Mouse (Mus musculus) spleen, adult 10 weeks (tissue): ENCODE measurements around the gene Cdt1. TPM values are rescaled to one million over a fixed set of nuclear protein-coding genes. Genes with fewer than 3 reads are reported as not detected.

Experiments used
- polyA plus RNA-seq: library from polyadenylated mRNA; stranded (reverse); fragments of 350-450 nt; fragmentation: Illumina TruSeq; extraction: RNeasy Lipid Tissue Mini Kit (QIAGEN cat#74804); gene quantifications from one replicate; pipeline ENCODE4 v1.2.3, GENCODE M21; 2015; ENCODE audit warnings: low replicate concordance; ENCODE audit not compliant: insufficient read depth

Gene Cdt1
- 12.6 TPM for polyA plus RNA-seq

GRCm38 (mm10) chr8:122567361-122568108 is at the start of gene Cdt1:
TSS of gene Cdt1 (plus strand) at chr8:122568015.

GRCm38 (mm10) chr8:122551265-122552051 is 16.4 kb upstream of the Cdt1 start, which contains the start of gene Piezo1:
TSS of gene Piezo1 (minus strand) at chr8:122551329.

GRCm38 (mm10) chr8:122576648-122577022 is 8.8 kb downstream of the Cdt1 start, which contains the start of gene Aprt:
TSS of gene Aprt (minus strand) at chr8:122576909.

GRCm38 (mm10) chr8:122611295-122612133 is 43.7 kb downstream of the Cdt1 start, which contains the start of the genes Galns and Trappc2l:
TSS of gene Galns (minus strand) at chr8:122611463.
TSS of gene Trappc2l (plus strand) at chr8:122611640.

GRCm38 (mm10) chr8:122622727-122623126 is 54.9 kb downstream of the Cdt1 start, which contains the start of gene Pabpn1l:
TSS of gene Pabpn1l (minus strand) at chr8:122622739.

Other genes starting within 250 kb of the Cdt1 start
- gene Trhr2, start 207.3 kb upstream of the Cdt1 start, polyA plus RNA-seq: not detected
- 32.2 TPM for gene Zc3h18, start 191.4 kb upstream of the Cdt1 start, polyA plus RNA-seq
- not detected for gene Il17c, start 146.0 kb upstream of the Cdt1 start, polyA plus RNA-seq
- 98.4 TPM for gene Cyba, start 135.1 kb upstream of the Cdt1 start, polyA plus RNA-seq
- 1.9 TPM for gene Mvd, start 124.6 kb upstream of the Cdt1 start, polyA plus RNA-seq
- gene Snai3, start 107.3 kb upstream of the Cdt1 start, polyA plus RNA-seq: 1.5 TPM
- gene Rnf166, start 92.0 kb upstream of the Cdt1 start, polyA plus RNA-seq: 17.7 TPM
- gene Ctu2, start 91.9 kb upstream of the Cdt1 start, polyA plus RNA-seq: 12.3 TPM
- gene Piezo1, start 16.7 kb upstream of the Cdt1 start, polyA plus RNA-seq: 22.3 TPM
- gene Aprt, start 8.9 kb downstream of the Cdt1 start, polyA plus RNA-seq: 20.1 TPM
- gene Galns, start 43.4 kb downstream of the Cdt1 start, polyA plus RNA-seq: 10.4 TPM
- gene Trappc2l, start 43.6 kb downstream of the Cdt1 start, polyA plus RNA-seq: 39.3 TPM
- gene Pabpn1l, start 54.7 kb downstream of the Cdt1 start, polyA plus RNA-seq: not detected
- 13.0 TPM for gene Cbfa2t3, start 131.1 kb downstream of the Cdt1 start, polyA plus RNA-seq
- gene Acsf3, start 207.5 kb downstream of the Cdt1 start, polyA plus RNA-seq: 5.3 TPM